Mouse (Mus musculus) embryonic facial prominence, embryonic 14.5 days (tissue): ENCODE measurements around the gene Tmem147. TPM values are rescaled to one million over a fixed set of nuclear protein-coding genes. Genes with fewer than 3 reads are reported as not detected.
"Not testable (repeated sequence)": the region's sequence is repeated elsewhere in the genome, so short reads cannot be mapped to it uniquely, and the experiment has no call there.

ENCODE experiments used
- ATAC-seq: fragments of 200-750 bp; cut with Nextera tagmentation; 2 replicates; pipeline ENCODE4 v1.8.0; 2017; ENCODE audit warnings: low read depth, moderate number of reproducible peaks, moderate TSS enrichment
- DNase-seq: peaks from one replicate; pipeline ENCODE4 v3.0.0-alpha.2; 2015; ENCODE audit warnings: low spot score
- H3K27ac ChIP-seq: fragments of 300-500 bp; sonication (generic); replicated peaks from 2 replicates; pipeline ENCODE4 v1.5.1; 2014; ENCODE audit warnings: low read depth, mild to moderate bottlenecking, low read length, moderate library complexity
- H3K27me3 ChIP-seq: fragments of 300-500 bp; sonication (generic); replicated peaks from 2 replicates; pipeline ENCODE4 v1.6.1; 2014; ENCODE audit warnings: low read length; ENCODE audit not compliant: control insufficient read depth, insufficient read depth
- H3K36me3 ChIP-seq: fragments of 300-500 bp; sonication (generic); 2 replicates; pipeline ENCODE4 v1.6.1; 2014; ENCODE audit warnings: low read length, mixed read lengths; ENCODE audit not compliant: control insufficient read depth, insufficient read depth
- H3K4me1 ChIP-seq: fragments of 300-500 bp; sonication (generic); 2 replicates; pipeline ENCODE4 v1.6.1; 2014; ENCODE audit warnings: antibody characterized with exemption, low read length; ENCODE audit not compliant: control insufficient read depth, insufficient read depth
- H3K4me2 ChIP-seq: fragments of 300-500 bp; sonication (generic); 2 replicates; pipeline ENCODE4 v1.6.1; 2014; ENCODE audit warnings: low read depth, mild to moderate bottlenecking, low read length, moderate library complexity, mixed read lengths
- H3K4me3 ChIP-seq: fragments of 300-500 bp; sonication (generic); 2 replicates; pipeline ENCODE4 v1.5.1; 2014; ENCODE audit warnings: low read depth, mild to moderate bottlenecking, low read length
- H3K9ac ChIP-seq: fragments of 300-500 bp; sonication (generic); 2 replicates; pipeline ENCODE4 v1.6.1; 2014; ENCODE audit warnings: low read depth, mild to moderate bottlenecking, low read length, moderate library complexity, mixed read lengths
- H3K9me3 ChIP-seq: fragments of 300-500 bp; sonication (generic); 2 replicates; pipeline ENCODE4 v1.6.1; 2016; ENCODE audit warnings: low read length; ENCODE audit not compliant: control insufficient read depth
- WGBS: fragments of 180-500 bp; shearing (Covaris S2); extraction: QIAGEN DNeasy Blood & Tissue Kit; methylation state at CpG from one replicate; pipeline ENCODE4 v1.1.7; 2014; 5-methylcytosine and 5-hydroxymethylcytosine counted together
- polyA plus RNA-seq: library from polyadenylated mRNA; unstranded; fragments of >200 nt; fragmentation: Nextera tagmentation; extraction: Ambion mirVana; gene quantifications from 2 replicates; pipeline ENCODE4 v1.2.1, GENCODE M21; 2014

Gene Tmem147
- polyA plus RNA-seq, 1 experiment from 2014 or later, result 214 TPM

DNA sequence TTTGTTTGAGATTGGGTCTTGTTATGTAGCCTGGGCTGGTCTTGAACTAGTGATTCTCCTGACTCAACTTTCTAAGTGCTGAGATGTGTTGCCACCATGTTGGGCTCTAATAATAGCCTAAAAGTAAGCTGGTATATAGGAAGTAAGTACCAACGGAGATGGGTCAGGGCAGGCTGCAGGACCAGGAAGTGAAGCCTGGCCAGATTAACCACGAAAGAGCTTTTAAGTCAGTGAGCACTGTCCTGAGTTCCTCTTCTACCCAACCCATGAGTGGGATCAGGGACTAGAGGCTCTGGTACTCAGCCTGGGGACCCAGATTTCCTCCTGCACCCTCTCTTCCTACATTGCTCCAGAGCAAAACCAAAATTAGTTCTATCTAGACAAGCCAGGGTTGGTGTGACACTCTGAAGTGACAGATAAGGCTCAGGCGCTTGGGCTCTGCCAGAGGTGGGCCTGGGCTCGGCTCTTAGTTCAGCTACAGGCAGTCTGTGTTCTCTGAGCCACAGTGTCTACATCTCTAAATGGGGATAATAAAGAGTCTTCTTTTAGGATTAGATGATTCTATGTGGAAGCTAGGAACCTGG is 32.5 kb upstream of the Tmem147 start:
- Histone ChIP-seq H3K4me3 (no peak overlapping the region), H3K9ac (no peak overlapping the region), H3K9me3 (no peaks in the 10 kb centered on the region), H3K4me1 (no peaks in the 10 kb centered on the region), H3K27me3 (0 out of 2 replicates have a peak, but pooled peaks cover 3% of the 10 kb centered on the region), H3K36me3 (no peaks in the 10 kb centered on the region), H3K4me2 (no peak overlapping the region), H3K27ac (no peak overlapping the region)
- WGBS, result 66% methylated on average over 4 of the region's 4 CpGs
- ATAC-seq (no peak), DNase-seq (no peak)

DNA sequence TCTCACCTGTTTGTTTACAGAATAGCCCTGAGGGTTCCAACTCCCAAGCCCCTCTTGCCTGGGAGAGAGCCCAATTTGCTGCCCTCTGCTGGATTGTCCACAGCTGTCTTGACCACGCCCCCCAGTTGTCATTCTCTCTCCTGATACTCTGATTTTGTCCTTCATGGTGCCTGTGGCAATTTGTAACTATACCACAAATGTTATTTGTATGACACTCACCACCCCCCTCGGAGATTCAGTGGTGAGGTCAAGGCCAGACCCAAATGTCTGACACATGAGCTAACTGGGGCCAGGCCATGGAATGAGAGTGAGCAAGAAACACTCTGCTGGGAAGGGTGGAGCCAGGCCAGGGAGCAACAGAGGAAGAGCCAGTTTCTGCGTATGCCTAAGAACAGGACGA is 29.5 kb upstream of the Tmem147 start:
- WGBS, result 24% methylated on average over 4 of the region's 4 CpGs
- Histone ChIP-seq H3K4me3 (no peak overlapping the region), H3K27me3 (no peaks in the 10 kb centered on the region), H3K9ac (no peak overlapping the region), H3K4me2 (no peak overlapping the region), H3K36me3 (peaks cover 19% of the 10 kb centered on the region), H3K27ac (no peak overlapping the region), H3K4me1 (no peaks in the 10 kb centered on the region), H3K9me3 (peaks cover 13% of the 10 kb centered on the region)
- peak; percentile 32 for DNase-seq
- ATAC-seq, result no peak

DNA sequence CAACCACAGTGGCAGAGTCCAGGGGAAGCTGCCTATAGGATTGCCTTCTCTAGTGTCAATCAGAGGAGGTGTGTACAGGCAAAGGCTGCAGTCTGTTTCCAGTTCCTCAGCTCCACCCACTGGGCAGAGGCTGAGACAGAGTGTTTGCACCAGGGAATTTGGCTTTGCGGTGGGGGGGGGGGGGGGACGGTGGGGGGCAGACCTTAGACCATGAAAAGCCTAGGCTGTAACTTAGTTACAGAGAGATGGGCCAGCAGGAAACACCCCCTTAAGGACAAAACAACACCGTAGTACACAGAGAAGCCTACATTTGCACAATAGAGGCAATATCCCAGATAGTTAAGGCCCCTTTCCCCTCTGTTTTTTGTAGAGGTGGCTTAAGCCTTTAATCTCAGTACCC is 27.7 kb upstream of the Tmem147 start:
- no peak overlapping the region for H3K4me2 ChIP-seq
- H3K36me3 ChIP-seq, result peaks cover 19% of the 10 kb centered on the region
- H3K9ac ChIP-seq, result no peak overlapping the region
- WGBS, result 80% methylated on average over 2 of the region's 3 CpGs
- no peak overlapping the region for H3K4me3 ChIP-seq
- ATAC-seq (no peak), DNase-seq (no peak)
- peaks cover 13% of the 10 kb centered on the region for H3K9me3 ChIP-seq
- H3K27ac ChIP-seq, result no peak overlapping the region
- no peaks in the 10 kb centered on the region for H3K4me1 ChIP-seq
- H3K27me3 ChIP-seq, result no peaks in the 10 kb centered on the region

DNA sequence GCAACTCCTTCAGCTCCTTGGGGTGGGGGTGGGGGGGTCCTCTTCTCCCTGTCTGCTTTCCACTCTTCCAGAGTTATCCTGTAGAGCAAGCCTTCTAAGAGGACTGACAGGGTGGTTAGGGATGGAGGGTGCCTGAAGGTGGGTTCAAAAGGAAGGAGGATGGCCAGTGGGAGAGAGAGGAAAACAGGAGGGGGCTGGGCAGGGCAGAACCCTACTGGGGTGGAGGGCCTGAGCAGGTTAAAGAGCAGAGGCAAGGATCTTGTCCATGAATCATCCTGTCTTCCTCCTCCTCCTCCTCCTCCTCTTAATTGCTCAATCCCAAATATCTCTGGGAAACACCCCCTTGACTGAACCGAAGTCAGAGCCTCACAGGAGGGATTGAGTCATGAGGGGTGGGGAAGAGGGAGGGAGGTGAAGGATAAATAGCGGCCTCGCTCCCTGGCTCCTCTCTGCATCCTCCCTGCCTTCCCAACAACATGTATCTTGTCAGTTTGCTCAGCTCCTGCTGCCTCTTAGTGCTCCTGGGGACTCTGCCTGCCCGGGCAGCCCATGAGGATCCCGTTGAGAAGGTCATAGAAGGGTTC is 21.8 kb upstream of the Tmem147 start, which contains the start of gene Sbsn:
Gene Sbsn (plus strand): TSS at position 386 of the 584 bp plus-strand sequence.
- Histone ChIP-seq H3K9me3 (peaks cover 13% of the 10 kb centered on the region), H3K9ac (no peak within 1 kb of the TSS), H3K4me2 (no peak within 1 kb of the TSS), H3K27me3 (no peaks in the 10 kb centered on the region), H3K4me1 (no peaks in the 10 kb centered on the region), H3K27ac (no peak within 1 kb of the TSS), H3K4me3 (no peak within 1 kb of the TSS), H3K36me3 (peaks cover 22% of the 10 kb centered on the region)
- no peak for ATAC-seq
- DNase-seq, result no peak
- WGBS, result 78% methylated on average over 4 of the region's 5 CpGs

DNA sequence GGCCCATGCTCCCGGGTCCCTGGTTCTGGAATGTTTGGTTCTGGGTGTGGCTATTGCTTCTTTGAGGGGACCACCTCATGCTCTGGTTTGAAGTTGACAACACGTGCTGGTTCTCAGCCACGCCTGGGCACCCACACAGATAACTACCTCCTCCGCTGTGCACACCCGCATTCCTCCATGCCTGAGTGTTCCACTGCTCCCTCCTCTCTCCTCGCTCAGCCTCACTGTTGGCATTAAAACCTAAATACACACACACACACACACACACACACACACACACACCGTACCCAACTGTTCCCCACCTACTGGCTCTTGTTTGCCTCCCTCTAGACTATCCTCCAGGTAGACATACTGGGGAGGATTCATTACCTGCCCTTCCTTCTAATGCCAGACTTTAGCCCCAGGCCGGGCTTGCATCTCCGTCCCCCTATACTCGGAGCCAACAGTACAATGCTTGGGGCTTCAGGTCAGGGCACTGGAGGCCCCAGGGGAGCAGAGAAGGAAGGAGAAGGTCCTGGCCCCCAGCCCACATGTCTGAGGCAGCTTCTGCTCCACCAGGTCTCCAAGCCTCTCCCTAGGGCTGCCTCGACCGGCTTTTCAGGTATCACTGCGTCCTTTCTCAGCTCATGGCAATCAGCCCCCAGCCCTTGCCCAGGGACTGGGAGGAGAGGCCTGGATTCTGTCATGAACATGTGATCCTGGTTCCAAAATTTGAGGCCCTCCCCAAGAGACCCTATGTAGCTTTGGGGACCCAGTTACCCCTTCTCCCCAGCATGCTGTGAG is 20.7 kb upstream of the Tmem147 start:
- Histone ChIP-seq H3K27me3 (no peaks in the 10 kb centered on the region), H3K27ac (no peak overlapping the region), H3K4me2 (no peak overlapping the region), H3K9me3 (peaks cover 8% of the 10 kb centered on the region), H3K36me3 (peaks cover 15% of the 10 kb centered on the region), H3K9ac (no peak overlapping the region), H3K4me3 (no peak overlapping the region), H3K4me1 (no peaks in the 10 kb centered on the region)
- ATAC-seq (peak; percentile 47; the same call in 1 of the 2 replicates), DNase-seq (peak; percentile 30)
- 81% methylated on average over 12 of the region's 13 CpGs for WGBS

DNA sequence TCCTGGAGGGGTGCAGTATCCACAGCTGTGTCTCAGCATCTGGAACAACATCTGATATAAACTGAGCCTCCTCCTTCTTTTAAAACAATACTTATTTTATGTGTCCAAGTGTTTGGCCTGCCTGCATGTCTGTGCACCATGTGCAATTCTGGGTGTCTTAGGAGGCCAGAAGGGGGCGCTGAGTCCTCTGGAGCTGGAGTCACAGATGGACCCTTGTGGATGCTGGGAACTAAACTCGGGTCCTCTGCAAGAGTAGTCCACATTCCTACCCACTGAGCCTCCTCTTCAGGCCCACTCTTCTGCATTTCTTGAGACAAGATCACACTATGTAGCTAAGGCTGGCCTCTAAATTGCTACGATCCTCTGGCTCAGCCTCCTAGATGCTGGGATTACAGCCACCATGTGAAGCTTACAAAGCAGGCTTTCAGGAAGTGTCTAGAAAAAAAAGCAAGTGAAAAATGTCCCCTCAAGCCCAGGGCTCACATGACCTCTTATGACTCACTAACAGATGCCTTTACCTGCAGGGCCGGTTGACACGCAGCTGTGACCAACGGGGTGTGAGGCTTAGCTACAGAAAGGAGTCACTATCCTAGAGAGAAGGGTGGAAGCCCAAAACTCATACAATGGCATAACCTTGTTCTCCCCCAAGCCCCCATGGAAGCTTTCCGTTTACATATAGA is 18.3 kb upstream of the Tmem147 start:
- H3K27ac ChIP-seq, result no peak overlapping the region
- no peaks in the 10 kb centered on the region for H3K4me1 ChIP-seq
- H3K4me2 ChIP-seq, result no peak overlapping the region
- 0 out of 2 replicates have a peak, but pooled peaks cover 5% of the 10 kb centered on the region for H3K36me3 ChIP-seq
- no peak overlapping the region for H3K4me3 ChIP-seq
- WGBS, result 82% methylated on average over 7 of the region's 7 CpGs
- H3K9ac ChIP-seq, result no peak overlapping the region
- no peaks in the 10 kb centered on the region for H3K9me3 ChIP-seq
- ATAC-seq, result no peak
- DNase-seq, result no peak
- no peaks in the 10 kb centered on the region for H3K27me3 ChIP-seq

DNA sequence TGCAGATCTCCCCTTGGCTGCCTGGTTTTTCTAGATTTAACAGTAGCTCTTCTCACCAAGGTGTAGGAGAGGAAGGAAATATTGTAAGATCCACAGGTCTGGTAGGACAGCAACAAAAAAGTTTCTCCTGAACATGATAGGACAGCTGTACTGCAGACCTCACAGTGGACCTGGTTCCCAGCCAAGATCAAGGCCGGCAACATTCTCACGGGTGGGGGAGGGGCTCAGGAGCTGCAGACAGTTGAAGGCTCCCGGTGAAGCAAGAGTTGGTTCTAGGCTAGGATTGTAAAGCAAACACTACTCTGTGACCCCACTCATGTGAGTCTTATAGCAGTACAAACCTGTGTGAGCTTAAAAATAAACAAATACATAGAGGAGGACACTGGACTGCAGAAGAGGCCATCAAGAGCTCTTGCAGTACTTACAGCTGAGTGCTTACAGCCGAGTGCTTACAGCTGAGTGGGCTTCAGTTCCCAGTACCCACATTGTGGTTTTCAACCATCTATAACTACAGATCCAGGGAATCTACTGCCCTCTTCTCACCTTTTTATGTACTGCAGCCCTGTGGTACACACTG is 14.8 kb upstream of the Tmem147 start:
- Histone ChIP-seq H3K9me3 (no peaks in the 10 kb centered on the region), H3K27me3 (no peaks in the 10 kb centered on the region), H3K4me3 (no peak overlapping the region), H3K4me2 (no peak overlapping the region), H3K36me3 (0 out of 2 replicates have a peak, but pooled peaks cover 5% of the 10 kb centered on the region), H3K27ac (no peak overlapping the region), H3K4me1 (no peaks in the 10 kb centered on the region), H3K9ac (no peak overlapping the region)
- no peak; the same call in none of the 2 replicates for ATAC-seq
- DNase-seq, result no peak
- 52% methylated on average over 4 of the region's 4 CpGs for WGBS

DNA sequence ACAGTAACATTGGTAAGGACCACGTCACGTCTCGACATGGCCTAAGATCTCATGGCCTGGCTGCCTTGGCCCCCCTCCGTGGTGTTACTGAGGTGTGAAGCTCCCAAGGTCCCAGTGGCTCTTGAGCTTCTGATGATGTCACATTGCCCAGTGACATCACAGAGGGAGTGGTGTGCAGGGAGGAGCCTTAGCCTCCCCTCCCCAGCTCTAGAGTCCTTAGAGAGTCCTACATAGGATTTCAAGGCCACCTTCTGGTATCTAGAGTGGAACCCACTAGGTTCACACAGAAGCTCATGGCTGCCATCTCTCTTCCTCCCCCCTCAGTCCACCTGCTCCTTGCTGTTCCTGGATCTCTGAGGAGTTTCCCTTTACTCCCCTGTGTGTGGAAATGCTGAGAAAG is 14.3 kb upstream of the Tmem147 start, which contains the start of gene Gapdhs:
Gene Gapdhs (minus strand): TSS at position 65 of the 400 bp plus-strand sequence.
- H3K9ac ChIP-seq, H3K27me3 ChIP-seq, ATAC-seq, H3K36me3 ChIP-seq, H3K4me1 ChIP-seq, H3K4me2 ChIP-seq, DNase-seq, H3K27ac ChIP-seq, H3K4me3 ChIP-seq, H3K9me3 ChIP-seq: not testable (repeated sequence)
- WGBS, result no CpG with 5 or more reads among the region's 4 CpGs
